Mouse (Mus musculus) CD4-positive, CD25-positive, alpha-beta regulatory T cell, adult 2 months (primary cell): ENCODE results near the gene Rcan2.
A peak's percentile ranks its signal among the peaks of the same experiment; 100 is the strongest.

Source experiments
- DNase-seq: peaks from one replicate; pipeline ENCODE4 v3.0.0-alpha.2; 2012; ENCODE audit warnings: low read depth, low spot score

The Rcan2 gene

GRCm38 (mm10) chr17:43801077-43801476, at the start of gene Rcan2:
TSS of gene Rcan2 (plus strand) at chr17:43801351.
- peak; percentile 6 for DNase-seq

GRCm38 (mm10) chr17:43752811-43753210, 48.3 kb upstream of the Rcan2 start:
- DNase-seq, result no peak

- DNase-seq, result no peak
These were observed 46.5 kb upstream of the Rcan2 start for GRCm38 (mm10) chr17:43754687-43755086.

GRCm38 (mm10) chr17:43758607-43759259, 42.4 kb upstream of the Rcan2 start:
- DNase-seq, result no peak

GRCm38 (mm10) chr17:43784531-43784930, 16.6 kb upstream of the Rcan2 start:
- no peak for DNase-seq

GRCm38 (mm10) chr17:43788222-43788621, 12.9 kb upstream of the Rcan2 start:
- no peak for DNase-seq

GRCm38 (mm10) chr17:43789376-43789775, 11.8 kb upstream of the Rcan2 start:
- no peak for DNase-seq

GRCm38 (mm10) chr17:43791751-43792150, 9.4 kb upstream of the Rcan2 start:
- DNase-seq, result no peak

- DNase-seq, result no peak
These were observed 6.3 kb upstream of the Rcan2 start for GRCm38 (mm10) chr17:43794731-43795280.

- no peak for DNase-seq
These were observed 633 bp downstream of the Rcan2 start for GRCm38 (mm10) chr17:43801595-43802373.

GRCm38 (mm10) chr17:43802414-43802813, 1.3 kb downstream of the Rcan2 start:
- DNase-seq, result no peak

GRCm38 (mm10) chr17:43803111-43803510, 2.0 kb downstream of the Rcan2 start:
- DNase-seq, result no peak

- DNase-seq, result no peak
These were observed 2.6 kb downstream of the Rcan2 start for GRCm38 (mm10) chr17:43803764-43804163.

- DNase-seq, result no peak
These were observed 5.7 kb downstream of the Rcan2 start for GRCm38 (mm10) chr17:43806841-43807240.

GRCm38 (mm10) chr17:43811453-43811852, 10.3 kb downstream of the Rcan2 start:
- DNase-seq, result no peak

GRCm38 (mm10) chr17:43815376-43815775, 14.2 kb downstream of the Rcan2 start:
- DNase-seq, result no peak

GRCm38 (mm10) chr17:43816480-43816879, 15.3 kb downstream of the Rcan2 start:
- no peak for DNase-seq

- no peak for DNase-seq
These were observed 16.0 kb downstream of the Rcan2 start for GRCm38 (mm10) chr17:43817171-43817570.

- no peak for DNase-seq
These were observed 17.2 kb downstream of the Rcan2 start for GRCm38 (mm10) chr17:43818390-43818789.

- DNase-seq, result no peak
These were observed 19.8 kb downstream of the Rcan2 start for GRCm38 (mm10) chr17:43820904-43821303.

GRCm38 (mm10) chr17:43822207-43822606, 21.1 kb downstream of the Rcan2 start:
- DNase-seq, result no peak

GRCm38 (mm10) chr17:43822630-43823029, 21.5 kb downstream of the Rcan2 start:
- no peak for DNase-seq
